Mouse (Mus musculus) heart, postnatal 4 days (tissue): Measurements from ENCODE around the gene Gucy2e. TPM values are rescaled to one million over a fixed set of nuclear protein-coding genes. Genes with fewer than 3 reads are reported as not detected.
A peak's percentile ranks its signal among the peaks of the same experiment; 100 is the strongest.

Source experiments
- DNase-seq: peaks from one replicate; pipeline ENCODE4 v3.0.0; 2021
- total RNA-seq, 2 experiments: library from RNA; stranded (reverse); gene quantifications; 2 replicates each; pipeline ENCODE4 v1.2.3; 2021

The Gucy2e gene
- under 1 TPM; 0.09 to 0.12 TPM for total RNA-seq

DNA sequence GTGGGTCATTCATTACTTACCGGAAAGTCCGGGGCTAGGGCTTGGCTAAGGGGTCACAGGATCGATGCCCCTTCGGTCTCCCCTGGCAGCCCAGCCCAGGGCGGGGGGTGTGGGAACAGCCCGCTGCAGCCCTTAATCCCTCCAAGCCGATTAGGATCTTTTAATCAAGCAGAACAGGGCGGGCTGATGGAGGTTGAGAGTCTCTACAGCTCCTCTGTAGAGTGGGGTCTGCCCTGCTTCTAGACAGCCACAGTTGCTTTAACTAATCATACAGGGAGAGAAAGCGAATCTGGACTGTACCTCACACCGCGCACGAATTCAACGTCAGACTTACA lies at the start of gene Gucy2e:
Gene Gucy2e, minus strand, starts transcription at position 111 of the 335 bp plus-strand sequence.
- no peak for DNase-seq

GRCm38 (mm10) chr11:69277267-69277666 lies 40.4 kb upstream of the Gucy2e start:
- DNase-seq = no peak

DNA sequence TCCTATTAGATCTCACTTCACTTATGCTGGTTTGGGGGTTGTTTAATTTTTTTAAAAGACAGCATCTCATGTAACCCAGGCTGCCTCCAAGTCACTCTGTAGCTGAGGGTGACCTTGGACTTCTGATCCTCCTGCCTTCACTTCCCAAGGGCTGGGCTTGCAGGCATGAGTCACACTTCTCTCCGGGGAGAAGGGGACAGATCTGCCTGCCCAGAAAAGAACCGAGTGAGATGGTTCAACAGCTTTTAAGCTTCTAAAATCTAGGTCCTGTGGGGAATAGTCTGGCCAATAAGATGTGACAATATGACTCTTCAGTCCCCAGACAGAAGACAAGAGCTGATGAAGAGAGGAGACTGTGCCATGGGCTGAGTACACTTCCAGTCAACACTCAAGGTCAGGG lies 39.2 kb upstream of the Gucy2e start:
- DNase-seq = peak; percentile 21

GRCm38 (mm10) chr11:69275650-69276049 lies 38.8 kb upstream of the Gucy2e start:
- no peak for DNase-seq

DNA sequence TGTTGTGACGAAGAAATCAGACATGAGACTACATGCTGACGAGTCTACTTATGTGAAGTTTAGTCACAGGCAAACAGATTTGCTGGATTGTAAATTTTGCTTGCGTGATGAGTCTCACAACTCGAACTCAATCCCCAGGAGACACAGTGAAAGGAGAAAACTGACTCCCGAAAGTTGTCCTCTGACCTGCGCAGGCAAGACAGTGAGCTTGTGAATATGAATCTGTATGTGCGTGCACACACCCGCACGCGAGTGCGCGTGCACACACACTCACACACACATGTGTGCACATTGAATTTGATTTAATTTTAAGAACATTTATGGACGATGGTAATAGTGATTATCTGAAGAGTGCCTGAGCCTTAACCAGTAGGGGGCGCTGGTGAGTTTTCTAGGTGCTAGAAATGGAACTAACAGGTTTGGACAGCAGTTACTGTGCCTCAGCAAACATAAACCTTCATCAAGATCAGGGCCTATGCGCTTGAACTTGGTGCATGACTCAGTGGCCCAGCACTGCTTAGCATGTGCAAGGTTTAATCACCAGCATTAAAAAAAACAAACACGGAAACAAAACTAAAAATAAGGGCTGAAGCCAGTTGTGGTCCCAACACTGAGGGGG lies 35.4 kb upstream of the Gucy2e start:
- peak; percentile 87 for DNase-seq

DNA sequence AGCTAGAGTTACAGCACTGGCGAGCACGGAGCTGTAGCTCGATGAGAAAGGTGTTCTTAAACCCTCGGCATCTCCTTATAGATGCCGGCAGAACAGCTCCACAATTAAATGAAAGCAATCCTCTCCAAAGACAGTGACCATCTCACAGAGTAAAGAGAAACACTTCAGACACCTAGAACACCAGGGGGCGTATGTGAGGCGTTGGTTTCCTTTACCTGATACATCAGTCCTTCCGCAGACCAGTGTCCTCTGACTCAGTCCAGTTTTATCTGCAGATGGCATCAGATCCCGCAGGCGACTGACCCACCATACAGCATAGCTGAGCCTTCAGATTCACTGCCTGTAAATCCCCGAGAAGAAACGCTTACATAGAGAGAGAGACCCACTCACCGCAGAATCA lies 32.7 kb upstream of the Gucy2e start:
- DNase-seq = peak; percentile 81

DNA sequence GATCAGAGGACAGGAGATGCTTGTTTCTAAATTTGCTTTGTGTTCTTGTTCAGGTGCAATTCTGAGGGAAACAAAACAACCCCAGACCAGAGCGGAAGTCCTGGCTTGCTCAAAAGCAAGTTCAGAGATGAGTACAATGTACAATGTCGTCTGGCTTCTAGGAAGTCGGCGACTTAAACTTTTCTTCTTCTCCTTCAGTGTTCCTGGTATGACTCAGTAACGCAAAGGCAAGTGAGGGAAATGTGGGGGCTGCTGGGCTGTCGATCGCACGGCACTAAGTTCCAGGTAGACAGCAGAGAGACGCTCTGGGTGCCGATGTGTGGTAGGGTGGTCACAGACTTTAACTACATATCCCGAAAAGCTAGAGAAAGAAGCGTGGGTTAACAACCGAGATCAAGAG lies 31.3 kb upstream of the Gucy2e start:
- no peak for DNase-seq

DNA sequence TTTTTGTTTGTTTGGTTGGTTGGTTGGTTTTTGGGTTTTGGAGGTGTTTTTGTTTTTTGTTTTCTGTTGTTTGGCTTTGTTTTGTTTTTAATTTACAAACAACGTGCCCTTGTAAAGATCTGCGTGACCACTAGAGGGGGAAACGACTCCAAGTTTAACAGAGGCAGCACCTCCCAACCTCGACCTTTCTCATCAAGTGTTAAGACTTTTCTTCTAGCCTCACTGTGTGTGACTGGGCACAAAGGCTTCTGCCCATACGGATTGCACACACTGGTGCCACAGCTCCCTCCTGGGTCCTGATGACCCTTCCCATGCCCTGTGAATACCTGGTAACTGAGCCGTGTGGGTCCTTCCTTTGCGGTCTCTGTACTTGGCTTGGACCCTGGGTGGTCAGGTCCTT lies 30.5 kb upstream of the Gucy2e start:
- DNase-seq = peak; percentile 39

DNA sequence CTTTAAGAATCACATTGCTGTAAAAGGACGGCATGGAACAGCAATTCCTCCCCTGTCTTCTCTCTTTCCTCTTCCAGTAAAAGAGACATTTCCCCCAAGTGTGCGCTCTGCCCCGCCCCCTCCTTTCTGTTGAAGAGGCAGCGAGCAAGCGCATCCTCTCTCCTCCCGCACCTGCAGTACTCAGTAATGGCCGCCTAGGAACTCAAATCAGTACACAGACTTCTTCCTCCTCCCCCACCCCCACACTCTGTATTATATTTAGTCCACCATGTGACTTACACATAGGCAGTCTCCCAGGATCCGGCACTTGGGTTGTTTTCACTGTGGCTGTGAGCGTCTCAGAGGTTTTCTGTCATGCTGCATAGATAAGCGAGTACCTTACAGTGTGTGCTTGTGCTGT lies 29.4 kb upstream of the Gucy2e start:
- DNase-seq = peak; percentile 58

DNA sequence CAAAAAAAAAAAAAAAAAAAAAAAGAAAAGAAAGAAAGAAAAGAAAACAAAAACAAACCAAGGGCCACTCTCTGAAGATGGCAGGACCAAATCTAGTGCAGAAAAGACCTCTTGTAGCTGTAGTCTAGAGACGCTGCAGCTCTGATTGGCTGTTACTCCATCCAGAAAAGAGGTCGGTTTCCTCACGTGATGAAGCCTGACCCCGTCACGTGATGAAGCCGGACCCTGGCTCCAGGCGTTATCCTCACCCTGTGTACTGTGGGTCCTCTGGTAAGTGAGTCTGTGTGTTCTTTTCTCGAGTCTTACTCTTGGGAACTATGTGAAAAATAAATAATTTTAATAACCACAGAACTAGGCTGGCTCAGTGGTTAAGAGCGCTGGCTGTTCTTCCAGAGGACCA lies 28.6 kb upstream of the Gucy2e start:
- DNase-seq = no peak

- DNase-seq = no peak
Measured at GRCm38 (mm10) chr11:69264276-69264675, 27.4 kb upstream of the Gucy2e start.

DNA sequence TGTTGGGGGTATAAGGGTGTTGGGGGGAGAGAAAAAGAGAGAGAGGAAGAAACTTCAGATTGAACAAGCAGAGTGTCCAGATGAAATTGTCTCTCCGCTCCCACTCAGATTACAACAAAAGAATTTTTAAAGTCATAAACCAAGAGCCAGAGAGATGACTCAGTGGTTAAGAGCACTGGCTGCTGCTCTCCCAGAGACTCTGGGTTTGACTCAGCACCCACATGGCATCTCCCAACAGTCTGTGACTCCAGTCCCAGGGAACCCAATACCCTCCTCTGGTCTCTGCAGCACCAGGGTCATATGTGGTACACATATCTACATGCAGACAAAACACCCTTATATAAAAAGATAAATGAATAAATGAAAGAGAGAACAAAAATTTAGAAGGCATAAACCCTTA lies 23.3 kb upstream of the Gucy2e start:
- DNase-seq = no peak

DNA sequence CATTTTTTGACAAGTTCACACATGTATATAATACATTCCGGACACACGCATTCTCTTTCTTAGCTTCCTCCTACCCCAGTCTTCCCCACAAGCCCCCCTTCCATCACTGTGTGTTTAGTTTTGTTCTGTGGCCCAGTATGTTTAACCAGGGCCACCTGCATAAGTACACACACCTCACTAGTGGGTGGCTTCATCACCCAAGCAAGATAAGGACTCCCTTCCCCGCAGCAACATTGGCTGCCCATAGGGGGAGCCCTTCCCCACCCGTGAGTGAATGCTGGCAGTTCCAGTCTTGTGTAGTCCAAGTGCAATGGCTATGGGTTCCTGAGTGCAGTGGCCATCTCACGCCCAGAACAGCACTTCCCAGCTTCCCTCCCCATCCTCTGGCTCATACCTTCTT lies 21.5 kb upstream of the Gucy2e start:
- peak; percentile 62 for DNase-seq

- DNase-seq = no peak
Measured at GRCm38 (mm10) chr11:69257807-69258206, 21.0 kb upstream of the Gucy2e start.

GRCm38 (mm10) chr11:69257072-69257471 lies 20.2 kb upstream of the Gucy2e start:
- DNase-seq = no peak

GRCm38 (mm10) chr11:69254808-69255207 lies 18.0 kb upstream of the Gucy2e start:
- DNase-seq = no peak

DNA sequence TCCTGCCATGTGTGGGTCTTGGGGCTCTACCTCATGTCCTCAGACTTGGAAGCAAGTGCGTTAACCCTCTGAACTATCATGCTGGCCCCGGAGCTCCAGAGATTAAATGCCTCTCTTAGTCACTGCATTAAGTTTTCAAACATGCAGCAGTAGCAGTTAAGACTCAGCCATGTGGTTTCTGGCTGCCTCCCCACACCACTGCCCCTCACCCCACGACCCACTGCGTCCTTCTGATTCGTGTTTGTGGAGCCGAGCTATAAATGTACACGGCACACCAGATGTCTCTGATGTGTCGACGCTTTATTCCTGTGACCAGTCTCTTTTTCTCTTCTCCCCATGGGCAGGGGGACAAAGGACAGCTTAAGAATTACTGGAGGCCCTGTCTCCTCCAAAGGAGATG lies 16.3 kb upstream of the Gucy2e start:
- no peak for DNase-seq

DNA sequence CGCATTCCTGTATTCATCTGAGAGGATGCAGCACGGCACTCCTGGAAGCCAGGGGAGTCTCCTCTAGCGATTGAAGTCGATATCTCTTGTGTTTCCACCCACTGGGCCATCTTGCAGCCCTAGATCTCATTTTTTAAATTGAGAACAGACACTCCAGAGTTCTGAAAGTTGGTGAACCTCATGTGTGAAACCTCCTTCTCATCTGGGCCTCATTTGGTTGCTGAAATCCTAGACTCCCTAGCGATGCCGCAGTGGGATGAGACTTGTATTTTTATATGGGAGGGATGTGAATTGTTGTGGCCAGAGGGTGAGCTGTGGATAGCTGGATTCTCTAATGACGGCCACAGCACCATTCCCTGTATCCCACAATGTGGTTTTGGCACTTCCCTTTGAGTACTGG lies 15.1 kb upstream of the Gucy2e start:
- DNase-seq = no peak

GRCm38 (mm10) chr11:69251135-69251842 lies 14.5 kb upstream of the Gucy2e start:
- no peak for DNase-seq

- no peak for DNase-seq
Measured at GRCm38 (mm10) chr11:69250106-69250505, 13.3 kb upstream of the Gucy2e start.

GRCm38 (mm10) chr11:69249131-69249530 lies 12.3 kb upstream of the Gucy2e start:
- DNase-seq = no peak

DNA sequence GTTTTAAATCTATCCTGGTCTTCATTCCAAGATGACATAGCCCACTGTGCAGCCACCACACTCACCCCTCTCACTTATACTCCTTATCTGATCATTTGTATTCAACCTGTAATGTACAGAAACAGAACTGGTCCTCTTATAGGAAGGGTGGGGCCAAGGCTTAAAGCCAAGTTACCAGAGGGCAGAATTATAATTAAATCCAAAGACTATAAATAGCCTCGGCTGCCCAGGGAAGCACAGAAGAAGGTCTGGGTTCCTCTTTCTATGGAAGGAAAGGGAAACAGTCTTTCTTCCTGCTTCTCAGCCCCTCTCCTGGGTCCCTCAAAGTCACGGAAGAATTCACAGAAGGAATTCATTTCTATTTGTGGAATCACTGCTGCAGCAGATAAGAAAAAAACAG lies 8.8 kb upstream of the Gucy2e start:
- peak; percentile 32 for DNase-seq

DNA sequence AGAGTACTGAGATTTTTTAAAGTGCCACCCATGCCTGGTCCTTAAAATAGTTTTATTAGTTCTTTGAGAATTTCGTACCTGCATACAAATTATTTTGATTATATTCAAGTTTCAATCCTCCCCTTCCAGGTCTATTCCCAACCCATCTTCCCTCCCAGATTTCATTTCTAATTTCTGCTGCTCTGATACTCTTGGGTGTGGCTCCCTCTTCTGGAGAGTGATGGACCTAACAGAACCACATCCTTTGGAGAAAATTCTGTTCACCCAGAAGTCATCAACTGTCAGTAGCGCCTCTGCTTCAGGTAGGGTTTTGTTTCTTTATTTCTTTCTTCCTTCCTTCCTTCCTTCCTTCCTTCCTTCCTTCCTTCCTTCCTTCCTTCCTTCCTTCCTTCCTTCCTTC lies 8.1 kb upstream of the Gucy2e start:
- peak; percentile 70 for DNase-seq

- no peak for DNase-seq
Measured at GRCm38 (mm10) chr11:69236061-69236925, 543 bp downstream of the Gucy2e start.
